Mouse (Mus musculus) 3T3-L1 (cell line): ENCODE measurements around the gene Gnao1.

Experiments
- DNase-seq: peaks from one replicate; pipeline ENCODE4 v3.0.0-alpha.2; 2015; ENCODE audit warnings: low read depth, low spot score

Gene Gnao1

GRCm38 (mm10) chr8:93809686-93810027 is at the start of gene Gnao1:
Gene Gnao1 (plus strand): TSS chr8:93809966.
- no peak for DNase-seq

GRCm38 (mm10) chr8:93777605-93778004 is 32.2 kb upstream of the Gnao1 start:
- DNase-seq: no peak

GRCm38 (mm10) chr8:93809226-93809625 is 540 bp upstream of the Gnao1 start:
- peak; percentile 14 for DNase-seq

GRCm38 (mm10) chr8:93810028-93810858 is 477 bp downstream of the Gnao1 start:
- DNase-seq: peak; percentile 67

- peak; percentile 11 for DNase-seq
Measured at GRCm38 (mm10) chr8:93810859-93811602, 1.3 kb downstream of the Gnao1 start.

DNA sequence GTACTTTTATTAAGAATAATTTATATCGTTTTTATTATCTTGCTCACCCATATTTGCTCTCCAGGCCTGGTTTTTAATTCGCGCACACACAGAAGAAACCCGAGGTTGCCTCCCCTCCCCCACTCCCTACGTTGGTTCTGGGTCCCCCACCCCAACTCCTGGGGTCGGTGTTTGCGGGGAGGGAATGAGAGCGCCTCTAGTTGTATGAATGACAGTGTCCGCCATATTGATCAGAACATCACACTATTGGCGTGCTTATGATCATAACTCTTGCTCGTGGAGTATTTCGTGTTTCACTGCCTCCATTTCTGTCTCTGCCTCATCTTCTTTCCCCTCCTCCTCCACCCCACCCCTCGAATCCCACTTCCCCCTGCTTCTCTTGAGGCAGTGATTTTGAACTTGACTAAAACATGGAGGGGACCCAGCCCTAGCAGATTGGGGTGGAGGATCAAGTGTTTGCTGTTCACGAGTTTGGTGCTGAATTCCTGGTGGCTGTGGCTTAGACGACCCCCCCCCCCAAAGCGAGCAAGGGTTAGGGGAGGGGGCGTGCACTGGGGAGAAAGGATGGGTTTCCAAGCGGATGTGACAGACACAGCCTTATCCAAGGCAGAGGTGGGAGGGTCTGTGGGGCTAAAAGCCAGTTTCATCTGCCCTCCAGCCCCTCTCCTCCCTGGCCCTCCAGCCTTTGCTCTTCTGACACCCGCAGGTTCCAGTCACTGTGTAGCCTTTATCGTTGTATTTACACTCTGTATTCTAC is 2.1 kb downstream of the Gnao1 start:
- no peak for DNase-seq

DNA sequence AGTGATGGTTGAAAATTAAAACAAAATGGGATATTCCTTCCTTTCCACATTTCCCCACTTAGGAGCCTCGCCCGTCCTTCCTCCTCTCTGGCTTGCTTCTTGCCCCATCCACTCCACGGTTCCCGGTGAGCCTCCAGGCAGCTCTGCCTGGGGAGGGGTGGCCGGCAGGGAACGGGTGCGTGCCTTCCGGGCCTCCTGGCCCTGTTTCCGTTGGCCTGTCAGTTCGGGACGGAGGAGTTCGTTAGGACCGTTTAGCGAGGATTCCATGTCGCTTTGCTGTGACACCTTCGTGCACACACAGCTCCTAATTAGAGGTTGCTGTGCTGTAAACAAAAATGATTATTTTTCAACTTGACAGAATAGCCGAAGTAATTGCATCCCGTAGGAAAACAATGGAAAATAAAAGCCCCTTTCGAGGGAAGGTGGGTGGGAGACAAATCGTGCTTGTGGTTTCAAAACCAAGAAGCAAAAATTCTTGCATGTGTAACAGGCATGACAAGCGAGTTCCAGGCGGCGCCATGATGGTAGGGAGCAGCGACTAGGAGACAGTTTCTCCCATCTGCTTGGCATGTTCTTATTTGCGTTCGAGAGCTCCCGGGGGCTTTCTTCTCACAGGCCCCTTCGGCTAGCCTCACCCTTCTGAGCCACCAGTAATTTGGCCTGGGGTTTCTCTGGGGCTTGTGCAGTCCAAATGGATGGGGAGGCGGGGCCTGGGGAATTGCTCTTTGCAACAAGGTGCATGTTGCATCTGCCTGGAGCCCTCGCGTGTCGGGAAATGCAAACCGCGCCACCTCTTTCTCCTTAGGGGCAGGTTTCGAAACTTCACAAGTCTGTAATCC is 3.0 kb downstream of the Gnao1 start:
- no peak for DNase-seq

- no peak for DNase-seq
Measured at GRCm38 (mm10) chr8:93813405-93813761, 3.6 kb downstream of the Gnao1 start.

DNA sequence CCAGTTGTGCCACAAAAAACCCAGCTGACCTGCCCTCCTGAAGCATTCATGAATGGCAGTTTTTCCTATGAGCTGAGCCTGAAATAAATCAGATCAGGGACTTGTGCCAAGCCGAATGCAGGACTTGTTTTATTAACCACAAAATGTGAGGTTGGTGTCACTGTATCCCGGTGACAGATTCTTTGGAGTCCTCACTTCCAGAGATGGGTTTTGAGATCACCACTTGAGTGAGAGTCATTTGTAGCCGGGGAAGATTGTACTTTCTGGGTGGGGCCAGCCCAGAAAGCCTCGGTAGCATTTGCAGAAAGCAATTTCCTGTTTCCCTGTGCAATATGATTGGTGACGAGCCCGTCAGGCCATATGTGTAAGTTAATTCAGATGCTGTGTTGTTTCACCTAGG is 4.5 kb downstream of the Gnao1 start:
- DNase-seq: peak; percentile 16

GRCm38 (mm10) chr8:93816226-93816625 is 6.5 kb downstream of the Gnao1 start:
- no peak for DNase-seq

DNA sequence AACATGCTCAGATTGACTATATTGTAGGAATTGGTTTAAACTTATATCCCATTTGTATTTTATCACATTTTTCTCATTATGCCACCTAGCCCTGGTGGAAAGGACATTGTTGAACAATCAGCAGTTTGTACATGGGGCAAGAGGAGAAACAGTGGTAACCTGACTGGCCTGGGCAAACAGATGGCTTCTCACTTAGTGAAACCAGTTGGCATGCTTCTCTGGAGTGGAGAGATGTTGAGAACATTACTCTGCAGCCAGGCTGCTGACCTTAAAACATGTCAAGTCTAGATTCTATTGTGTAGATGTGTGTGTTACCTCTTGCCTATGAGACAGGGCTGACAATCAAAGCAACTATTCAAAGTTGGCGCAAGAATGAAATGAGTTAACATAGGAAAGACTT is 7.6 kb downstream of the Gnao1 start:
- no peak for DNase-seq

GRCm38 (mm10) chr8:93819929-93820328 is 10.2 kb downstream of the Gnao1 start:
- DNase-seq: no peak

DNA sequence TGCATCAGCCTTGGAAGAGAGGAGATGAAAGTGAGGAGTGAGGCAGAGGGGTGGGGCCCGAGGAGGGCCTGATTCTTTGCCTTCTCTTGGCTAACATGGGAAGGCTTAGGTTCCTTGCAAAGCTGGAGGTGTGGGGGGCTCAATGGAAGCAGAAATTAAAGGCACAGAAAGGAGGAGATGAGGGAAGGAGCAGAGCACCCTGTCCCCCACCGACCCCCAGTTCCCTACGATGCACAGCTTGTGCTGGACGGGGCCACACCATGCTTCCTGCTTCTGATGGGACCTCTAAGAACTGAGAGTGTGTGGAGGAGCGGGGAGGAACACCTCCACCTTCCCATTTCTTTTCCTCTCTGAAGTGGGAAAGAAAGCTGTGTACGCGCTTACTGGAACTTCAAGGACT is 11.6 kb downstream of the Gnao1 start:
- DNase-seq: no peak

DNA sequence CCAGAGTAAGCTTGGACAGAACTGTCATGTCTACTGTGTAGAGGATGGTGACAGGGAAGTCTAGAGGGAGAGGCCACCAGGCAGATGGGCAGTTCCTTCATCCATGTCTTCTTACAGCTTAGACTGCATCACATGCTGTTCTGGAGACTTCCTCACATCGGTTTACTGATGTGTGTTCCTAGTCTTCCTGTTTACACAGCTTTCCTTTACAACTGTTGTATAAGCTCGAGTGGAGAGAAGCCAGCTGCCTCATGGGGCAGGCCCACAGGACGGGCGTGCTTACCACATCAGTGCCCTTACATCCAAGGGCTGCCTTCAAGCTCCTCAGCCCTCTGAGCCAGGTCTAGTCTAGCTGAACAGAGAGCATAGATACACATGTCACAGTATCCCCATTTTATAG is 15.6 kb downstream of the Gnao1 start:
- no peak for DNase-seq

DNA sequence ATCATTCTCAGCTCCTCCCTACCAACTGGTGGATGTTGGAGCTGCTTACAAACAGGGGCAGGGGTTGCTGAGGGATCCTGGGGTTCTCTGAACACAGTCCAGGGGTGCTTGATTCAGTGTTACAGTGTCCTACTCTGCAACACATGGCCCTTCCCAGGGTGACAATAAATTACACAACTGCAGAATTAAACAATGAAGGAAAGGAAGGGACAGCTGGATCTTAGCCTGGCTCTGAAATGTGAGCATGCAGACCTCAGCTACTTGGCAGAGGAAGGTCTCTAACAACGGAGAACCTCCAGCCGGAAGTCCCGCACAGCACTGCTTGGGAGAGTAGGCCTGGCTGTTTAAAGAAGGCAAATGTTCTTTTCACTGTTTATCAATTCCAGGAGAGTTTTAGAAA is 20.9 kb downstream of the Gnao1 start:
- no peak for DNase-seq

GRCm38 (mm10) chr8:93835771-93836170 is 26.0 kb downstream of the Gnao1 start:
- no peak for DNase-seq

GRCm38 (mm10) chr8:93839113-93839512 is 29.3 kb downstream of the Gnao1 start:
- DNase-seq: no peak

GRCm38 (mm10) chr8:93840486-93840885 is 30.7 kb downstream of the Gnao1 start:
- no peak for DNase-seq

GRCm38 (mm10) chr8:93840956-93841752 is 31.4 kb downstream of the Gnao1 start:
- peak; percentile 96 for DNase-seq

DNA sequence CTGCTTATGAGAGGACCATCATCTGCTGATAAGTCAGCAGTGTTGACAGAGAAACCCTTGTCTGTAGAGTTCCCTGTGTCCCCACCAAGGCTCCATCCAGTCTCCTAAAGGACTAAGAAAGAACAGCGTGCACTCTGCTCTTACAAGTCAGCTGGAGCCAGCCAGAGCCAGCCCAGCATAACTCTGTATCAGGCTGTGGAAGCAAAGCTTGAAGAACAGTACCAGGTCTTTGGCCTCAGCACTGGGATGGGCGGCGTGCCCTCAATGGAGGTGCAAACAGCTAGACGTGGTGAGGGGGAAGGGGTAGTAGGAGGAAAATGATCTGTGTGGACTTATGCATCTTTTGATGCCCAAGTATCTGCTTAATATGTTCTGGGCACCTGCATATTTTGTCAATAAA is 32.8 kb downstream of the Gnao1 start:
- DNase-seq: no peak
